Mouse (Mus musculus): ENCODE measurements at regions not wholly inside any gene's neighbourhood (a gene's known extent, or its start where the extent isn't known, plus 50 kb on each side); places are given as distances from the start of the nearest gene placed in this dataset.

DNA sequence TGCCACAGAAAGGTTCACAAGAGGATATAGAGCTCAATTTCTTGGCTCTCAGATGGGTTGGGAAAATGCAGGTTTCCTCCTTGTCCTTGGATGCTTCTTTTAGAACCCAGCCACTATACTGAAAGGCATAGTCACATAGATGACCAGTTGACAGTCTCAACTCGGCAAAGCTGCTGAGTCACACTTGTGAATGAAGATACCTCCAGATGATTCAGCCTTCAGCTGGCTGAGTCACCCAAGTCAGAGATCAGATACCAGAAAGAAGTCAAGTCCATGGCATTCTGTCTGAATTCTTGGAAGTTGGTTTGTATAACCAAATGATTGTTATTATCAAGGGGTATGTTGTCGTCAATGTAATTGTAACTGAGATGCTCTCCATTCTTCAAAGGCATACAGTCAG is 683.9 kb upstream of the Gm21961 start:
- no peak for DNase-seq (ENCODE audit: low spot score)
- Histone ChIP-seq H3K27ac (ENCODE audit: low read depth) (no peak overlapping the region), H3K9me3 (replicated peaks; ENCODE audit: control insufficient read depth, low read length) (no peaks in the 10 kb centered on the region), H3K4me1 (ENCODE audit: control insufficient read depth, insufficient read depth) (no peaks in the 10 kb centered on the region), H3K4me2 (ENCODE audit: low read depth, low read length) (no peak overlapping the region), H3K27me3 (ENCODE audit: control insufficient read depth, insufficient read depth, low read length) (no peaks in the 10 kb centered on the region), H3K36me3 (replicated peaks; ENCODE audit: control insufficient read depth, insufficient read depth, low read length) (no peaks in the 10 kb centered on the region), H3K4me3 (ENCODE audit: low read depth, low read length) (no peak overlapping the region), H3K9ac (replicated peaks; ENCODE audit: low read depth, low read length) (no peak overlapping the region)
- WGBS: 64% methylated on average over 2 of the region's 2 CpGs
- no peak for ATAC-seq (ENCODE audit: insufficient read depth, low read depth)
- no peak for TF ChIP-seq CTCF (IDR thresholded peaks at IDR 0.05; ENCODE audit: low read depth)
- no peak for TF ChIP-seq EP300 (IDR thresholded peaks at IDR 0.05; ENCODE audit: low read depth)
